Mouse (Mus musculus): ENCODE results near the gene Zfp667.

- TF ChIP-seq CTCF (IDR thresholded peaks at IDR 0.05; ENCODE audit: borderline replicate concordance, control insufficient read depth, extremely low read depth, insufficient read depth, low read length, poor library complexity), result no peak
- TF ChIP-seq POLR2A (IDR thresholded peaks at IDR 0.05; ENCODE audit: control insufficient read depth, extremely low read depth, insufficient read depth, low read length, poor library complexity), result no peak
These were observed 1.9 kb upstream of the Zfp667 start for GRCm38 (mm10) chr7:6284442-6285012.

Measured in thymus, adult 2 months (tissue).